Mouse (Mus musculus): ENCODE results near the gene Irak1.

Irak1 gene

GRCm38 (mm10) chrX:73965307-73965706, 58.4 kb downstream of the Irak1 start:
- peak; percentile 37 for DNase-seq

DNA sequence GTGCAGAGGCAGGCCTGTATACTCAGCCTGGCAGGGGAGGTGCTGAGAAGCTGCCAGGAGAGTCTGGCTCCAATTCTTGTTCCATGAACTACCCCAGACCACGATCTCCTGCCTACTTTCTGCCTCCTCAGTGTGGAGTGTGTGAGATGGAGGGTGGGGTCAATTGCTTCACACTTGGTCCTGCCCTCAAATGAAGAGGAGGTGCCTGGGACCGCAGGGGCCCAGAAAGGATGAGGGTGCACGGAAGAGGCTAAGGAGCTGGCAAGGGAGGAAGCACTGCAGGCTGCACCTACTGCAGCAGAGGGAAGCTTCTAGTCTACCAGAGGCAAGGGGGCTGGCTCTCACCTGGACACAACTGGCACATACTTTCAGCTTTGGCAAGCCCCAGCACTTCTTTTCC, 59.4 kb downstream of the Irak1 start:
- peak; percentile 26 for DNase-seq
